In genomic region chr5:108163695-108164094, GRCm38 (mm10) we compare ENCODE assay signal across 8 mouse cellular contexts. TPM values are rescaled to one million over a fixed set of nuclear protein-coding genes. Genes with fewer than 3 reads are reported as not detected.
DNase-seq lines count a peak whose midpoint lies in the region; ATAC-seq and TF ChIP-seq lines count a peak whose summit lies in the region.

No protein-coding gene starts in this region.

- ATAC-seq in activated CD4-positive, CD25-positive, alpha-beta regulatory T cell, adult 4 months = no peak

- H3K4me3 ChIP-seq in gastrocnemius, adult 2 months = no peak overlapping the region

- intact Hi-C loops in gastrocnemius, adult 2 months (cut with DNase I) = loop anchor here (1.0 kb wide), 1 partner anchor 129 kb away; no protein-coding TSS in a partner anchor

- peak; percentile 37 for DNase-seq in gastrocnemius, adult 2 months
- DNase-seq in gastrocnemius, postnatal 25 days = no peak
- DNase-seq in ovary, postnatal 36 days (ENCODE audit: low spot score) = peak; percentile 26
- DNase-seq in ovary, adult 18-20 months (ENCODE audit: low spot score) = no peak
- DNase-seq in c-Kit-negative CD71-positive TER-119-positive erythroid progenitor cells, embryonic 14.5 days (ENCODE audit: low read depth, low spot score) = peak; percentile 4
- DNase-seq in heart, postnatal 4 days = peak; percentile 58
- DNase-seq in natural killer cell, adult 2 months (ENCODE audit: low spot score in 2 of 2) = peak; percentile 19 to 37

- TF ChIP-seq CTCF in gastrocnemius, adult 2 months (IDR thresholded peaks at IDR 0.05) = peak; percentile 70

- H3K27ac ChIP-seq in gastrocnemius, adult 2 months = no peak overlapping the region

RNA-seq across cellular contexts. Expression of gene Ccdc18, which starts 31.0 kb away (rescaled TPM):
- total RNA-seq in gastrocnemius, adult 2 months (2021) = not detected
- under 1 TPM; 0.32 to 0.46 TPM for total RNA-seq in gastrocnemius, postnatal 25 days (2021)
- 1 to 10 TPM; 1.3 to 2.1 TPM for total RNA-seq in heart, postnatal 4 days (2021)
- 1 to 10 TPM; 3.2 to 3.3 TPM for polyA plus RNA-seq in activated CD4-positive, CD25-positive, alpha-beta regulatory T cell, adult 4 months (2017; shearing (Covaris generic))

RNA-seq across cellular contexts. Expression of gene Tmed5, which starts 31.3 kb away (rescaled TPM):
- total RNA-seq in gastrocnemius, adult 2 months (2021) = 10 to 100 TPM; 26.3 to 33.1 TPM
- total RNA-seq in gastrocnemius, postnatal 25 days (2021) = 10 to 100 TPM; 22.2 to 31.7 TPM
- total RNA-seq in heart, postnatal 4 days (2021) = 10 to 100 TPM; 26.5 to 29.9 TPM
- polyA plus RNA-seq in activated CD4-positive, CD25-positive, alpha-beta regulatory T cell, adult 4 months (2017; shearing (Covaris generic)) = 100 to 1,000 TPM; 104 to 110 TPM

Comparison
In these comparisons a context has a peak if more than half of its experiments do, and no peak if none do; other contexts are left out.
1. DNase-seq: peak in gastrocnemius, adult 2 months (single experiment), ovary, postnatal 36 days (single experiment), c-Kit-negative CD71-positive TER-119-positive erythroid progenitor cells, embryonic 14.5 days (single experiment), heart, postnatal 4 days (single experiment) and natural killer cell, adult 2 months (2 of 2); none in gastrocnemius, postnatal 25 days (single experiment) and ovary, adult 18-20 months (single experiment).